8 mouse cellular contexts compared by ENCODE assay signal in genomic region chr11:6414751-6415550, GRCm38 (mm10). TPM values are rescaled to one million over a fixed set of nuclear protein-coding genes. Genes with fewer than 3 reads are reported as not detected.
DNase-seq lines count a peak whose midpoint lies in the region; ATAC-seq and TF ChIP-seq lines count a peak whose summit lies in the region.

Gene Ppia, plus strand, starts transcription at chr11:6415443.

- POLR2A ChIA-PET in Patski (lab: Charles Lee): interaction anchor here (1.1 to 1.4 kb wide), 3 partner anchors 9 to 24 kb away, joined by 4 to 6 read pairs (median 4); no protein-coding TSS in a partner anchor

- DNase-seq in cerebellum, adult 8-10 months: peak; percentile 41
- DNase-seq in cerebellum, postnatal 4 days (ENCODE audit: low spot score in 2 of 2): no peak
- no peak for DNase-seq in Patski (ENCODE audit: low read depth, low spot score)
- no peak for DNase-seq in layer of hippocampus, postnatal 10 days (ENCODE audit: low spot score in 2 of 2)
- no peak for DNase-seq in spleen, adult 18-20 months

- peaks cover 32% of the 10 kb centered on the region for H3K4me1 ChIP-seq in embryonic facial prominence, embryonic 15.5 days
- peaks cover 9 to 28% of the 10 kb centered on the region in 2 experiments for H3K4me1 ChIP-seq in heart, embryonic 14.5 days (ENCODE audit: control insufficient read depth in 2 of 2, insufficient read depth in 2 of 2, low read length in 2 of 2)

- no peaks in the 10 kb centered on the region for H3K27me3 ChIP-seq in Patski
- no peaks in the 10 kb centered on the region for H3K27me3 ChIP-seq in embryonic facial prominence, embryonic 15.5 days
- no peaks in the 10 kb centered on the region for H3K27me3 ChIP-seq in heart, embryonic 14.5 days (ENCODE audit: control insufficient read depth, insufficient read depth, low read length)

- no peaks in the 10 kb centered on the region for H3K9me3 ChIP-seq in embryonic facial prominence, embryonic 15.5 days (replicated peaks)
- H3K9me3 ChIP-seq in heart, embryonic 14.5 days (ENCODE audit: control insufficient read depth, low read length): no peaks in the 10 kb centered on the region

- peak within 1 kb of the TSS; percentile 99 for H3K27ac ChIP-seq in embryonic facial prominence, embryonic 15.5 days (replicated peaks)
- peak within 1 kb of the TSS; percentile 95 to 96 for H3K27ac ChIP-seq in heart, embryonic 14.5 days (replicated peaks in 1 of 2; ENCODE audit: control insufficient read depth in 1 of 2, insufficient read depth in 1 of 2, low read depth in 2 of 2, low read length in 2 of 2)

- TF ChIP-seq CTCF in Patski (IDR thresholded peaks at IDR 0.05): no peak

- H3K4me3 ChIP-seq in embryonic facial prominence, embryonic 15.5 days (replicated peaks): peak within 1 kb of the TSS; percentile 90
- H3K4me3 ChIP-seq in heart, embryonic 14.5 days (ENCODE audit: control insufficient read depth in 1 of 2, insufficient read depth in 1 of 2, low read depth in 1 of 2, low read length in 2 of 2): peak within 1 kb of the TSS; percentile 63 to 84

- in situ Hi-C loops in Patski (cut with MboI; ENCODE audit: low pct_unique_long_range_greater_than_20kb): no loop called here

- WGBS in embryonic facial prominence, embryonic 15.5 days: 2% methylated on average over 21 of the region's 21 CpGs
- 14% methylated on average over 21 of the region's 21 CpGs for WGBS in heart, embryonic 14.5 days

- peak within 1 kb of the TSS; percentile 72 for H3K4me2 ChIP-seq in embryonic facial prominence, embryonic 15.5 days (replicated peaks)
- peak within 1 kb of the TSS; percentile 99 for H3K4me2 ChIP-seq in heart, embryonic 14.5 days (ENCODE audit: low read length)

- ATAC-seq in Patski: peak; percentile 19
- ATAC-seq in embryonic facial prominence, embryonic 15.5 days (ENCODE audit: insufficient number of reproducible peaks, low FRiP score, low TSS enrichment, low read depth): peak; percentile 62
- ATAC-seq in heart, embryonic 14.5 days (ENCODE audit: insufficient number of reproducible peaks, insufficient read depth, low FRiP score, low read depth): peak; percentile 49
- ATAC-seq in megakaryocyte, adult 5-6 weeks (ENCODE audit: poor library complexity, severe bottlenecking): peak; percentile 49

- peaks cover 20% of the 10 kb centered on the region for H3K36me3 ChIP-seq in embryonic facial prominence, embryonic 15.5 days
- peaks cover 31% of the 10 kb centered on the region for H3K36me3 ChIP-seq in heart, embryonic 14.5 days (ENCODE audit: control insufficient read depth, insufficient read depth, low read length)

- CTCF ChIA-PET in Patski (lab: Charles Lee): interaction anchor here (1.0 kb wide), 1 partner anchor 9 kb away, joined by 6 read pairs; no protein-coding TSS in a partner anchor

- H3K9ac ChIP-seq in embryonic facial prominence, embryonic 15.5 days: peak within 1 kb of the TSS; percentile 98
- H3K9ac ChIP-seq in heart, embryonic 14.5 days (ENCODE audit: low read length): peak within 1 kb of the TSS; percentile 89

RNA-seq across cellular contexts. Expression of gene Ppia, which starts in this region (rescaled TPM):
- 3,491 TPM for polyA plus RNA-seq in Patski (2021)
- 4,428 and 4,532 TPM in 2 replicates for polyA plus RNA-seq in embryonic facial prominence, embryonic 15.5 days (2015; fragmentation: Nextera tagmentation; extraction: Ambion mirVana)
- 4,253 and 4,441 TPM in 2 replicates for polyA plus RNA-seq in heart, embryonic 14.5 days (2014; fragmentation: Nextera tagmentation; extraction: Ambion mirVana)
- 1,000 to 10,000 TPM; 2,229 to 2,426 TPM for total RNA-seq in layer of hippocampus, postnatal 10 days (2021)
- 3,541 and 3,784 TPM in 2 replicates for total RNA-seq in megakaryocyte, adult 5-6 weeks (2015)
- total RNA-seq in megakaryocyte, adult 5-6 weeks (2017): 1,457 and 1,607 TPM in 2 replicates
